Mouse (Mus musculus) G1E (cell line): ENCODE results near the gene Bcam.

Experiments
- CTCF ChIP-seq: IDR thresholded peaks from 2 replicates; pipeline ENCODE4 v1.5.1; 2012; ENCODE audit warnings: low read depth, low read length, inconsistent platforms, mixed read lengths
- GATA1 ChIP-seq: IDR thresholded peaks from 2 replicates; pipeline ENCODE4 v1.6.1; 2012; ENCODE audit warnings: borderline replicate concordance, low read length, inconsistent platforms, mixed read lengths
- GATA2 ChIP-seq: IDR thresholded peaks from 2 replicates; pipeline ENCODE4 v1.6.1; 2012; ENCODE audit warnings: low read depth, low read length, inconsistent platforms, borderline replicate concordance
- POLR2AphosphoS5 ChIP-seq: IDR thresholded peaks from 2 replicates; pipeline ENCODE4 v1.6.1; 2012; ENCODE audit warnings: low read depth, low read length, inconsistent platforms; ENCODE audit not compliant: insufficient replicate concordance
- TAL1 ChIP-seq: conservative IDR thresholded peaks from 2 replicates; pipeline ENCODE4 v1.6.1; 2012; ENCODE audit warnings: low read depth, low read length, inconsistent platforms, mixed read lengths

GRCm38 (mm10) chr7:19779903-19780302, 9.1 kb upstream of the Bcam start:
- TF ChIP-seq CTCF (no peak), GATA1 (no peak), TAL1 (no peak), POLR2AphosphoS5 (no peak), GATA2 (no peak)
